Mouse (Mus musculus) heart, postnatal 14 days (tissue): Measurements from ENCODE around the gene Lrrc8b. TPM values are rescaled to one million over a fixed set of nuclear protein-coding genes. Genes with fewer than 3 reads are reported as not detected.

Experiments used
- DNase-seq, 2 experiments: peaks; one replicate each; pipeline ENCODE4 v3.0.0; 2021 to 2022
- intact Hi-C: fragments of 180-260 bp; cut with DNase I; formaldehyde crosslinking; loops from one replicate; pipeline ENCODE4 v1.15.1; 2025
- total RNA-seq, 2 experiments: library from RNA; stranded (reverse); gene quantifications; 2 replicates each; pipeline ENCODE4 v1.2.3; 2021

Gene Lrrc8b
- total RNA-seq, 2 experiments from 2014 or later = 8.8 to 10.6 TPM

DNA sequence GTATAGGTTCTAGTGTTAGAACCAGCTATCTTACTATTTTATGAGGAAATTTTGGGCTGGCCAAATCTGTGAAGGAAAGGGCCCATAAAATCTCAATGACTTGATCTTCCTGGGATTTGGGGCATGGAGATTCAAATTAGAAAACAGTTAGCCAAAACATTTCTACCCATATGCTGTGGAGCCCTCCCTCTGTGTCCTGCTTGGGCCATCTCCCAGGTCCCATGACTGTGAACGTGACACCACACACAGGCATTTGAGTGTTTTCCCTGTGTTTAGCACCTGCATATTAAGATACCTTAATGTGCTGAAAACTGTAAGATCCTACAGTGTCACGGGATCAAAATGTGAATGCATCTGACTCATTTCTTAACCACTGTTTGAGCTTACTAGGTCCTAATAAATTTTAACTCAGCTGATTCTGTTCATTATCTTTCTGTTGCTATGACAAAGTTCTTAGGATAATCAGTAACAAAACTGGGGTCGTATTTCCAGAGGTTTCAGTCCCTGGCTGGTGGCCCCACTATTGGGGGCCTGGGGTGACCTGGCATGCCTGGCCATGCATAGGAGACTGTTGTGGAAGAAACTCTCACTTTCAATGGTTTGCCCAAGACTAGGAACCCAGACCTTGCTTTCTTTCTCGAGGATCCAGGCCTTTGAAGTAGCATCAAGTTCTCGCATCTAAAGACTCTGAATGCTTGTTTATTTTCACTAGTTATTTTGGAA, 57.6 kb downstream of the Lrrc8b start:
- DNase-seq = no peak
- intact Hi-C loops = no loop called here

GRCm38 (mm10) chr5:105477527-105477926, 62.0 kb downstream of the Lrrc8b start:
- DNase-seq = no peak
- intact Hi-C loops = no loop called here

DNA sequence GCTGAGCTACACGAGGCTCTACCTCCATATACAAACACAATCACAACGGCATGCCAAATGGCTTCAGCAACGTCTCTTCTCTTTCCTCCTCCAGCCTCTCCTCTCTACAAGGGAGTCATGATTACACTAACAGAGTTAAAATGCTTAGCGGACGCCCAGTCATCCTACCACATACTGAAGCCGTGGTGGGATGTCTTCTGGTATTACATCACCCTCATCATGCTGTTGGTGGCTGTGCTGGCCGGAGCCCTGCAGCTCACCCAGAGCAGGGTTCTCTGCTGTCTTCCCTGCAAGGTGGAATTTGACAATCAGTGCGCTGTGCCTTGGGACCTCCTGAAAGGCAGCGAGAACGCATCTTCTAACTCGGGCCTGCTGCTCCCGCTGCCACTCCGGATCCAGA, 64.1 kb downstream of the Lrrc8b start:
- no peak for DNase-seq
- intact Hi-C loops = no loop called here

- intact Hi-C loops = no loop called here
- no peak for DNase-seq
These were observed 65.0 kb downstream of the Lrrc8b start for GRCm38 (mm10) chr5:105480561-105480960.

GRCm38 (mm10) chr5:105483632-105484031, 68.1 kb downstream of the Lrrc8b start:
- DNase-seq = no peak

DNA sequence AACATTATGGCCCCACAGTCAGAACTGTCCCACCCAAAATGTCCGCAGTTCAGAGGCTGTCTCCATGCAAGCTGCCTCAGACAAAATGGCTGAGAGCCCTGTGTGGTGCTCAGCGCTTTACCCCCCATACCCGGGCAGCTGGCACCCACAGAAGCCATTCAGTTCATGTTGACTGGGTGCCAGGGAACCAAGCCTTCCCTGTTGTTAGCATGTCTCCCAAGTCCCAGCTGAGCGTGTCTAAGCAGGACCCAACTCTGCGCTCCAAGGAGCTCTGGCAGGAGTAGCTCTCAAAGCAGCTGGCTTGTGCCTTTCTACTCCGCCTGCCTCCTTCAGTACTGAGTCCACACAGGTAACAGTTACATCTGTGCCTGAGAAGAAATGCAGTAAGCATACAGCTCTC, 68.7 kb downstream of the Lrrc8b start:
- intact Hi-C loops = no loop called here
- DNase-seq = no peak

More at GRCm38 (mm10) chr5:105483632-105484031, 68.1 kb downstream of the Lrrc8b start:
- intact Hi-C loops = no loop called here

DNA sequence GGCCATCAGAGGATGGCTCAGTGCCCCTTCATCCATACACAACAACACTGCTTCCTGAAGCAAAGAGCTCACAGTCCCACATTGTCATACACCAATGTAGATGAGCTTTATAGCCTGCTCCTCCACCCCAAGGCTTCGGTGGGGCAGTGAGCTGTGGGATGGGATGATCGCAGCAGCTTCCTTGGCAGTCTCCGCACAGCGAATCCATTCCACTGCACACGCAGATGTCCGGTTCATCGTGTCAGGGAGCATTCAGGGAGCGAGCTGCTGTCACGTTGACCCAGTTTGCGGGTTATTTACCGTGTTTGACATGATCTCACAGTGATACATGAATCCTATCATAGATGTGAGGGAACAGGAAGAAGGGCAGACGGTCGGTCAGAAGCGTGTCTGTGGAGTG, 69.3 kb downstream of the Lrrc8b start:
- no peak for DNase-seq
- intact Hi-C loops = no loop called here

- intact Hi-C loops = no loop called here
These were observed 74.6 kb downstream of the Lrrc8b start for GRCm38 (mm10) chr5:105490211-105490610.

GRCm38 (mm10) chr5:105491389-105491788, 75.8 kb downstream of the Lrrc8b start:
- peak in 1 of 2 experiments; percentile 23 for DNase-seq
- intact Hi-C loops = no loop called here

More at GRCm38 (mm10) chr5:105490211-105490610, 74.6 kb downstream of the Lrrc8b start:
- DNase-seq = no peak

GRCm38 (mm10) chr5:105492367-105493246, 77.0 kb downstream of the Lrrc8b start:
- intact Hi-C loops = loop anchor here (2.0 kb wide), 2 partner anchors 88 to 162 kb away; no protein-coding TSS in a partner anchor
- DNase-seq = peak in 1 of 2 experiments; percentile 32

DNA sequence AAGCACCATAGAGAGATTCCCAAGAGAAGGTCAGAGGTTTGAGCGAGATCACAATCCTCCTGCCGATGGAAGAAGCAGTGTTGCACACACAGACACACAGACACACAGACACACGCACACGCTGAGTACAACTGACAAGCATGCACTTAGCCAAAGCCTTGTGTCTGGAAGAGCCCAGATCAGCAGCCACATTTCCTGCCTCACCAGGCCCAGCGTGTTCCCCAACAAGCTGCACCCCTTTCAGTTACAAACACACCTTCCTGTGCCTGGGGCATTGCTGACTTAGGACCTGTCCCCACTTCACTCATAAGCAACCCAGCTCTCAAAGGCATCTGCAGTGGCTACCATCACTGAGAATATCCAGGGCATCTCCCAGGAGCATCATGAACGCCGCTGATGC, 77.8 kb downstream of the Lrrc8b start:
- DNase-seq = no peak
- intact Hi-C loops = loop anchor here (2.0 kb wide), 2 partner anchors 89 to 161 kb away; no protein-coding TSS in a partner anchor

GRCm38 (mm10) chr5:105494246-105494917, 78.8 kb downstream of the Lrrc8b start:
- intact Hi-C loops = no loop called here
- no peak for DNase-seq

GRCm38 (mm10) chr5:105494918-105495901, 79.6 kb downstream of the Lrrc8b start:
- intact Hi-C loops = loop anchor here (5.0 kb wide), 1 partner anchor 377 kb away; no protein-coding TSS in a partner anchor
- DNase-seq = peak; percentile 79 to 84

GRCm38 (mm10) chr5:105496133-105496532, 80.6 kb downstream of the Lrrc8b start:
- intact Hi-C loops = loop anchor here (5.0 kb wide), 1 partner anchor 376 kb away; no protein-coding TSS in a partner anchor
- DNase-seq = no peak

DNA sequence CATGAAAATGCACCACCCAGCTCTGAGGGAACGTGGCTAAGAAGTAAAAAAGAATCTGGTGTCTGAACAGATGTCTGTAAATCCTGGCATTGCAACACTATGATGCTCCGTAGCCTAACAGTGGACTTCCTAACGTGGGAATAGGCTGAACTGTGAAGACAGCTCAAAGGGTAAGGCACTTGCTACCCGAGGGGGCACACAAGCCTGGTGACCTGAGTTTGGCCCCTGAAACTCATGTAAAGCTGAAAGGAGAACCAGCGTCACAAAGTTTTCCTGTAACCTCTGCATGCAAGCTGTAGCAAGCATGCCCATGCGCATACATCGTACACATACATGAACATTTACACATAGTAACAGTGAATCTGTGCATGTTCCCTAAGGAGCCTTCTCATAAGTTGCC, 81.0 kb downstream of the Lrrc8b start:
- intact Hi-C loops = loop anchor here (5.0 kb wide), 1 partner anchor 376 kb away; no protein-coding TSS in a partner anchor

GRCm38 (mm10) chr5:105498429-105499000, 82.9 kb downstream of the Lrrc8b start:
- DNase-seq = peak in 1 of 2 experiments; percentile 25
- intact Hi-C loops = loop anchor here (5.0 kb wide), 1 partner anchor 374 kb away; no protein-coding TSS in a partner anchor

More for the DNA sequence above, 81.0 kb downstream of the Lrrc8b start:
- no peak for DNase-seq

- no peak for DNase-seq
- intact Hi-C loops = loop anchor here (5.0 kb wide), 1 partner anchor 373 kb away; no protein-coding TSS in a partner anchor
These were observed 83.8 kb downstream of the Lrrc8b start for GRCm38 (mm10) chr5:105499396-105499795.
